Mouse (Mus musculus): ENCODE measurements around the gene Ylpm1.

Gene Ylpm1

DNA sequence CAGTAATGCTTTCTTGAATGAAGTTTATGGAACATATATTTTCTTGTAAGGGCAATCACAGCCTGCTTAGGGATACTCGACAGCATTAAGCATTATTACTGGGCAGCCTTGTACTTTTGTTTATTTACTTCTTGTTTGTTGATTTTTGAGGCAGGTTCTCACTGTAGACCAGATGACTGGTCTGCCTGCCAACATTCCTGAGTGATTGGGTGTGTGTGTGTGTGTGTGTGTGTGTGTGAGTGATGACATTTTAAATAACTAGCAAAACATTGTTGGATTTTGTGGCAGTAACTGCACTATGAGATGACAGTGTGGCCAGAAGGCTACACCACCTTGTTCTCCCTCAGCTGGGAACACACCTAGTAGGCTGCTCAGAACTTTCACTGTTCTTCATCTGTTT is 13.7 kb downstream of the Ylpm1 start:
- DNase-seq (ENCODE audit: low spot score): no peak

DNA sequence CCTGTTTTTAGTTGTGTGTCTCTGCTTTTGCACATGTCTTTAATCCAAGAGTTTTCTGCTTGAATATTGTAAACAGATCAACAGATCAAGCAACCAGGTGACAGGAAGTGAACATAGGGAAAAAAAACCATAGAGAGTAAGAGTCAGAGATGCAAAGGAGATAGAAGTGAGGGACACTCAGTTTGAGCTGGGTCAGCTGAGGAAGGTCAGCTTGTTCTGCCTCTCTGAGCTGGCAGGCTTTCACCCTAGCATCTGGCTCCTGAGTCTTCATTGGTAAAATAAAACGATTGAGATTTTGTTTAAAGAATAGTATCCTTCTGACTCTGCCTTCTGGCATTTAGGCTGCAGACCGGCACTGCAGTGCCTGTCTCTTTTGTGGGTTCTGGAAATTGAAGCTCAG is 14.4 kb downstream of the Ylpm1 start:
- no peak for DNase-seq (ENCODE audit: low spot score)

DNA sequence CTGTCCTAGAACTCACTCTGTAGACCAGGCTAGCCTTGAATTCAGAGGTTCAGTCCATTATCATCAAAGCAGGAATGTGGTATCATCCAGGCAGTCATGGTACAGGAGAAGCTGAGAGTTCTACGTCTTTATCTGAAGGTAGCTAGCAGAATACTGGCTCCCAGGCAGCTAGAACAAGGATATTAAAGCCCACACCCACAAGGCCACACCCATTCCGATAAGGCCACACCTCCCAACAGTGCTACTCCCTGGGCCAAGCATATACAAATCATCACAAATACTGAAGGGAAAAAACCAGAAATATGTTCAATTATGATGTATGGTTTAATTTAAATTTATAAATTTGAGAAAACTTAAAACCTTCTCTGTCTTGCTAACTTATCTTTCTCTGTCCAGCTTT is 16.1 kb downstream of the Ylpm1 start:
- DNase-seq (ENCODE audit: low spot score): no peak

DNA sequence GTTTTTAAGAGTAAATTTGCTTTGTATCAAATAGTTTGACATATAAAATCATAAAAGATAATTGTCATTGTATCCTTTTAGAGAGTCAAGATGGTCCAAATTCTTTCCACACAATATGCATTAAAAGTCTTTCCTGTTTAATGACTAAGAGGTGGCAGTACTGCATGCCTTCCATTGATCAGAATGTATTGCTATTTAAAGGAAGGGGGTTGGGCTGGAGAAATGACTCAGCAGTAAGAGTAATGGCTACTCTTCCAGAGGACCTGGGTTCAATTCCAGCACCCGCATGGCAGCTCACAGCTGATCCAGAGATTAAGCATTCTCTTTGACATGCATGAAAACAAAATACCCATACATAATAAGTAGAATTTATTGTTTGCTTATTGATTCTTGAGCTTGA is 25.9 kb downstream of the Ylpm1 start:
- no peak for DNase-seq (ENCODE audit: low spot score)

DNA sequence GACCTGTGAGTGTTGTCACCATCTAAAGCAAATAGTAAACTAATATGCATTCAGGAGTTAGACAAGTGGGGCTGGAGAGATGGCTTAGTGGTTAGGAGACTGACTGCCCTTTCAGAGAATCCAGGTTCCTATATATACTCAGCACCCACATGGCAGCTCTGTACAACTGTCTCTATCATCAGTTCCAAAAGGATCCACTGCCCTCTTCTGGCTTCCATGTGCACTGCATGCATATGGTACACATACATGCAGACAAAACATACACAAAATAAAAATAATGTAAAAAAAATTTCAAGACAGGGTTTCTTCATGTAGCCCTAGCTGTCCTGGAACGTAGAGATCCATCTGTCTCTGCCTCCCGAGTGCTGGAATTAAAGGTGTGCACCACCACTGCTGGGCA is 36.6 kb downstream of the Ylpm1 start:
- no peak for DNase-seq (ENCODE audit: low spot score)

DNA sequence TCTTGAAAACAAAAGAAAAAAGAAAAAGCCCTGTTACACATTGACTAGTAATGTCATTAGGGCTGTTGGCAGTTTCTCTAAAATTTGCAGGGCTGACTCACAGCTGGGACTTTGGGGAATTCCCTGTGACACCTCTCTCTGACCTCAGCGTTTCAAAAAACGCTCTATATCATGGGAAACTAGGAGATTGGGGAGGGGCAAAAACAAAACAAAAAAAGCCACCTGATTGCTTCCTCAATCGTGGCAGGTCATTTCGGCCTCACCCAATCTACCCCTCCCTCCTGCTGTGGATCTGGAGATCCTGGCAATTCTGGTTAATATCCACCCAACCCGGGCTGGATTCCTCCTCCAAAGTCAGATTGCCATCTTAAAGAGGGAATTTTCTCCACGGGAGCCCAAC is 55.1 kb downstream of the Ylpm1 start:
- DNase-seq (ENCODE audit: low spot score): no peak

DNA sequence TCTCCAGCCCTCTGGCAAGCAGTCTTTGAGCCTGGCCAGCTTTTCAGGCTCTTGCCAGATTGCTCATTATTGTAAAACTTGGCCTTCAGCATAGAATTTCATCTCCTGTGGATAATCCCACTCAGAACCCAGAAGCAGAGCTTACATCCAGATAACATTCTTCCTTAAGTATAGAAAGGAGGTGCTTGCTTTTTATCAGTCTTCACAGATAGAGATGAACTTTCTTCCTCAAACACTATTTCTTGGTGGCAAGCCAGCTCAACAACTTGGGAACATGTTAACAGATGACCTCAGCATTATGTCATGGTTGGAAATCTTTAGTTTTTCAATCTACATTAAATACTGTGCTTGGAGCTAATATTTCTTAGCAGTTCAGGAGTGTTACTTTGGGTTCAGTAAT is 74.9 kb downstream of the Ylpm1 start:
- DNase-seq (ENCODE audit: low spot score): no peak

DNA sequence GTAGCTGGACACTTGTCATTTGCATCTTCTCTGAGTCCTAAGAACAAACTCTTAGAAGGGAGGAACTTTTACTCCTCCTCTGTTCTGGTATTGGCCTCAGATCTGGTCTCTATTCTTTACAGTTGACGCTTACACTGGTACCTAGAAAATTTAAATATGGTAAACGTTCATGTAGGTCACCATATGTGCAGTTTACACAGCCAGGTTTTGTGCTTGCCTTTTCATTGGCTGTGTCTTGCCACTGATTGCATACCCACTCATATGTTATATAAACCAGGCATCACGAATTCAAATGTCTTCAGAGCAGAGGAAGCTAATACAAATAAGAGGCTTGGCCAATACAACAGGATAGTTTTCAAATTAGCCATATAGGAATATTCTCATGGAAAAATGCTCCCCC is 81.0 kb downstream of the Ylpm1 start:
- DNase-seq (ENCODE audit: low spot score): no peak

DNA sequence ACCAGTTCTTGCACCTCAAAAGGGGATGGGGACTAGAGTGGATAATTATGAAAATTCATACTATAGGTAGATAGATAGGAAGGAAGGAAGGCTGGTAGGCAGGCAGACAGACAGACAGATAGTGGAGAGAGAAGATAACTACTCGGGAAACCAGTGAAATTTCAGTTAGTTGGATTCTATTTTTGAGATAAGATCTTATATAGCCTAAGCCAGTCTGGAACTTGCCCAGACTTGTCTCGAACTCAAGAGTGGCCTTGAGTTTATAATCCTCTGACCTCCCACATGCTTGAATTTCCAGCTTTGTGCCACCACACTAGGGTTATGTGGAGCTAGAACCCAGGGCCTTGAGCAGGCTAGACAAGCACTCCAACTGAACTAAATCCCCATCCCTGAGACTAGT is 88.1 kb downstream of the Ylpm1 start:
- no peak for DNase-seq (ENCODE audit: low spot score)

DNA sequence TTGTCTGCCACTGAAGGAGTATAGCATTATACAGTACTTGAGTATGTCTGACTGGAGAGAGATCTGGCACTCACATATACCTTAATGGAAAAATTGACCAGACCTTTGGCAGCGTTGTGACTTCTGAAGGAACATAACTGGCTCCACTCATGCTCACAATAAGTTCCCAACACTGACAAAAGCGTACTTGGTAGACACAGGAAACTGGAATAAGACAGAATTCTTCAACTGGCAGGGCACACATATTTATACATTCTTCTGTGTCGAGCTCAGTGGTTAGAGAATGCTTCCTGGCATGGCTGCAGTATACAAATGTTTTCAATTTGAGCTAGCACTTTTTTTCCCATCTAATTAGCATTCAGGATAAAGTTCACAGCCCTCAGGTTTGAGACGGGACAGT is 88.8 kb downstream of the Ylpm1 start:
- no peak for DNase-seq (ENCODE audit: low spot score)

DNA sequence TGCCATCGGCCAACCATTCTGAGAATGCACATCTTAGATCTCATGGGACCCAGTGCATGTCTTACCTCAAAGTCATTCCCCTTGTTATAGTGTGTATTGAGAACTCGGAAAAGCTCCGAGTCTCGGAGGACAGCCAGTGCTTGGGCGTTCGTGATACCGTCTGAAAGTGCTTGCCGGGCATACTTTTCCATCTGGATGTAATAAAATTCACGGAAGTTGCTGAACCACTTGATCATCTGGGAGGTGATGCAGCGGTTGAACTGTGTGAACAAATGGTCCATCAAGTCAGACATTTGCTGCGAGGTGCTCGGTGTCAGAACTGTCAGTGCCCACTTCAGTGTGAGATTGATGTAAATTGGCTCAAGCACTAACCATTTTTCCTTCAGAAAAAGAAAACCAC is 91.7 kb downstream of the Ylpm1 start:
- DNase-seq (ENCODE audit: low spot score): no peak

DNA sequence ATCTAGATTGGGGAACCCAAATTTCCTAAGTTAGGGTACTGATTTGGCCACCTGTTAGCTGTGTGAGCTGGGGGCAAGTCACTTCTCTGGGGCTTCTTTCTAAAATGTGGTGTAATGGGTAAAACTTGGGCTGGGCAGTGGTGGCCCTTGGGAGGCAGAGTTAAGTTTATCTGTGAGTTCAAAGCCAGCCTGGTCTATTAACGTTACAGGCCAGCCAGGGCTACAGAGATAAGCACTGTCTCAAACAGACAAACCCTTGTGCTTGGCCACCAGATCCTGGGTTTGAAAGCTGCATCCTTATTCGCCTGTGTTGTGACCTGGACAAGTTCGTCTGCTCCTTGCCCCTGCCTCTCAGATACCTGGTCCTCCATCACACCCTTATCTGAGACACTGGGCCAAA is 95.1 kb downstream of the Ylpm1 start:
- DNase-seq (ENCODE audit: low spot score): no peak

DNA sequence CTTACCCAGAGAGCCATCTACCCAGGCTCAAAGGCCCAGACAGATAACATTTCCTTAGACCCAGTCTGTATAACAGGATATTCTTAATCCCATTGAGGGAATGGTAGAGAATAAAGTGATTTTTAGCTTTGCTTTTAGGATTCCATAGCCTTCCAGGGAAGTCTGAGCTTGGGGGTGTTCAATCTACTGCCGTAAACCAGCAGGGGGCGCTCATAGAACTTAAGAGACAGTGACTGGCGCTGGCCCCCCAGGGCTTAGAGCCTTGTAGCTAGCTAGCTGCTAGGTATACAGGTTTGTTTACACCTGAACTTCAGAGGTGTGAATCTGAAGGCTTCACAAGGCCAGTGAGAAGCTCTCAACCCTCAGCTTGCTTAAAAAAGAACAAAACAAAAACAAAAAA is 96.1 kb downstream of the Ylpm1 start:
- peak; percentile 27 for DNase-seq (ENCODE audit: low spot score)

DNA sequence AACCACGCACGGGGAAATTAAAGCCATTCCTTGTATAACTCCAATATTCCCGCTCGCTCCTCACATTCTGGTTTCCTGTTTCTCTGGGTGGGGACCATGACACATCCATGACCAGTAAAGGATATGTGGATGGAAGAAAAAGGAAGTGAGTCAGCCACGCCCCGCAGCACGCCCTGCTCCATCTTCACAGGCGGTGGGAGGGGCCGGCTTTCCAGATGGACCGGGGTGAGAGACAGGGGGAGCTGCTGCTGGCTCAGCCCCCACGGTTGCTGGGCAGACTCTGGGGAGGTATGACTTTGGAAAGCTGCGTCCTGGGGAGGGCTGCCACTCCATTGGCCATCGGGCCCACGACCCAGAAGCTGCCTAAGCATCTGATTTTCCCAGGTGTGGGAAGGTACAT is 97.9 kb downstream of the Ylpm1 start:
- no peak for DNase-seq (ENCODE audit: low spot score)

DNA sequence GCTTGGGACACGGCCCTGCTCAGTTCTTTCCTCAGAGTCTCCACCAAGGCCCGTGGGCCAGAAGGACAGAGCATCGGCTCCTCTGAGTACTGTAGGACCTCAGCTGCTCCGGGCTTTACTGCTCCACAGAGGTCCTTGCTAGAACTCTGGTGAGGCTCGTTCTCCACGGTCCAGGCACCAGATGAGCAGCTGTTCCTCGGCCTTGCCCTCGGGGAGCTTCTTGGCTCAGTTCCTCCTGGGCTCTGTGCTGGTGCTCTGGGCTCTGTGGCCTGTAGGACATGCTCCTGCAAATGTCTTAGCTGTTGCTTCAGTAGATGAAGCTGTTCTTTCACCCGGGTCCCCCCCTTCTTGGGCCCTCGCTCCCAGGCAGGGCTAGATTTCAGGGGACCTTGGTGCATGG is 98.6 kb downstream of the Ylpm1 start:
- DNase-seq (ENCODE audit: low spot score): no peak

DNA sequence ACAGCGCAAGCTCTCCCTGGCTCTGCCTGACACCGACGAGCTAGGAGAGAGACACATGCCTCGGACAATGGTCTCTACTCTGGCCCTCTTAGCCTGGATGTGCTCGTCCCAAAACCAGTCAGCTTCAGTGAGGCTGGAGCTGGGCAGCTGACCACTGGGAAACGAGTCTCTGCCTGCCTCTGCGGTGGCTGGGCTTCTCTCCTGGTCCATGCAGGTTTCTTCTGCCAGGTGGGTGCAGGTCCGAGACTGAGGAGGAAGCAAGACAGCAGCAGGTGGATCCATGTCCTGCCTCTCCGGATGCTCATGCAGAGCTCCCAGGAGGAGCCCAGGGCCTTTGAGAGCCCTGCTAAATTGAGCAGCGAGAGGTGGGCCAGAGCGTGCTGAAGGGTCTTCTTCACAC is 99.0 kb downstream of the Ylpm1 start:
- DNase-seq (ENCODE audit: low spot score): no peak

DNA sequence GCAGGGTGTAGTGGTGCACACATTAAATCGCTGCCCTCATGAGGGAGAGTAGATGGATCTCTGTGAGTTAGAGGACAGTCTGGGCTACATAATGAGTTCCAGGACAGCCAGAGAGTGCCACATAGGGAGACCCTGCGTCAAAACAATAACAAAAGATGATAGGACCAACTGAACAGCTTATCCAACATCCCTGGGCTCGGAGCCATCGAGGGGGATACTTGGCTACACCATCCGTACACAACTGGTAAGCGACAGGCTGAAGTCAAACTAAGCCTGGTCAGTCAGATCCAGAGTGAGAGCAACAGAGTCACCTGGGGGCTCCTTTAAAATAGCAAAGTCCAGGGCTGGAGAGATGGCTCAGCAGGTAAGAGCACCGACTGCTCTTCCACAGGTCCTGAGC is 99.7 kb downstream of the Ylpm1 start:
- no peak for DNase-seq (ENCODE audit: low spot score)

DNA sequence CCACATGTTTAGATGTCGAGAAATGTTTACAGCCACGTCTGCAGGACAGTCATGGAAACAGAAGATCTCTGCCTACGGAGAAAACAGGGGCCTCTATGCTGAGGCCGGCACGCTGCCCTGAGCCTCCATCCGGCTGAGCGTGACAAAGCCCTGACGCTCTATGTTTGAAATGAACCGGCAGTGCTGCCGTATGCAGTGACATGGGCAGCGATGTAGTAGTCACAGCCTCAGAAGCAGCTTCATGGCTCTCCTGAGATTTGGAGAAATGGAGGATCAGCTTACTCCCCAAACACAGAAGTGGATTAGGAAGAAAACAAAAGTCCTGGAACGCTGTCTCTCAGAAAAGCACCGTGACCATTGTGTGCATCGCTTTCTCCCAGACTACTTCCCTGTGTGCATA is 104.9 kb downstream of the Ylpm1 start:
- DNase-seq (ENCODE audit: low spot score): no peak

DNA sequence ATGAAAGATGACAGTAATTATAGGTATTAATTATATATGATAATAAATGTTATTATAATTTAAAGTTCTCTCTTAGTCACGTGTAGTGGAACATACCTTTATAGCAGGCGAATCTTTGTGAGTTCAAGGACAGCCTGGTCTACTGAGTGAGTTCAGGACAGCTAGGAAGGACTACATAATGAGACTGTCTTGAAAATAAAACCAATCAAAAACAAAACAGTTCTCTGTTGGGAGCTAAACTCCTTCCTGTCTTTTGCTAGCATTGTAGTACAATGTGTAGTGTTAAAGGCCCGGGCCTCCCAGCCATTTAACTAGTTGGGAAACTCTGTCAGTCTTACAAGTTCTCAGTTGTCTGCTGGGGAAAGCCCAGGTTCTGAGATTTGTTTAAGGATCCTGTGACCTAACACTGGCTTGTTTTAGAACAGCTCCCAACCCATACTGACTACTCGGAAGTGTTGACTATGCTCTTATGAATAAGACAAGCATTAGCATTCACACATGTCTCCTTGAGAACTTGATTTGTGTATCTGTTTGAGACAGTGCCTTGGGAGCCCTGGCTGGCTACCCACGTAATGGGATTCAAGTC is 105.5 kb downstream of the Ylpm1 start:
- DNase-seq (ENCODE audit: low spot score): no peak

DNA sequence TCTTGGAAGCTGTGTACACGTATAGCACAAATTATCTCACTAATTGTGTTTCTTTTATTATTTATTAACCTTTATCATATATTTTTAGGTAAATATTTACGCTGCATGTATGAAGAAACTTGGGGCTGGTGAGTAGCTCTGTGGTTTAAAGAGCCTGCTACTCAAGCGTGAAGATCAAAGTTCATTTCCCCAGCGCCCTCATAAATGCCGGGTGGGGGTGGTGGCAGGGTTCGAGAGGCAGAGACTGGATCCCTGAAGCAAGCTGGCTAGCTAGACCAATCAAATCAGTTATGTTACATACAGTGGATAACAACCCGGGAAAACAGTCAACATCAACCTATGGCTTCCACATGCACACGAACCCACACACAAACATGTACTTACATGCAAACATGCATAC is 107.0 kb downstream of the Ylpm1 start:
- no peak for DNase-seq (ENCODE audit: low spot score)

DNA sequence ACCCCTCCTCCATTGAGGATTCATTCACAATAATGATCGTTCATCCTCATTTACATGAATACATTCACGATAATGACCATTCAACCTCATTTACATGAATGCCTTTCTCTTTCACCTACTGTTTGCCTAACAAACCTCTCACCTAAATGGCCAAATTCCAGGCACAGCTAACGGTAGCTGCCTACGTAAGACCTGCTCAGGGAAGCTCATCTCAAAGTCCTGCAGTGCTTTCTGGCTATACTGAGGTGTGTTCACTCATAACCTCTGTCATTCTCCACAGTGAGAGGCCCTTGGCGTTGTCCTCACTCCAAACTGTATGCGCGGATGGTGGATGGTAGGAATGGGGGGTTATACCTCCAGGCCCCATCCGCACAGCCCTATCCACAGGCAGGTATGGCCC is 108.7 kb downstream of the Ylpm1 start:
- no peak for DNase-seq (ENCODE audit: low spot score)

DNA sequence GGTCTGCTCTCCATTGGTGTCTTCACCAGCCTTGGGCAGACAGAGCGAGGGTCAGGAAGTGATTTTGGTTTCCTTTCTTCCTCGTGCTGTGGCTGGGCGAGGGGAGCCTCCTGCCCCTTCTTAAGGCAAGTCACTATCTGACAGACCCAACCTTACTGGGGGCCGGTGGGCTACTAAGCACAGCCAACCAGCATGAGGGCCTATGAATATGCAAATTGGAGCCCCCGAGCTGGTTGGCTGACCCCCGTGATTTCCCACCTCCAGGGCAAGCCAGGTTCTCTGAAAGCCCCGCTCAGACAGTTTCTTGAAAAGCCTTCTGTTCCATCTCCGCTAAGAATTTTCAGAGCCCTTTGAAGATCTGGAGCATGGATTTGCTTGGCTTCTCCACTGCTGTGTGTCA is 110.2 kb downstream of the Ylpm1 start:
- no peak for DNase-seq (ENCODE audit: low spot score)

DNA sequence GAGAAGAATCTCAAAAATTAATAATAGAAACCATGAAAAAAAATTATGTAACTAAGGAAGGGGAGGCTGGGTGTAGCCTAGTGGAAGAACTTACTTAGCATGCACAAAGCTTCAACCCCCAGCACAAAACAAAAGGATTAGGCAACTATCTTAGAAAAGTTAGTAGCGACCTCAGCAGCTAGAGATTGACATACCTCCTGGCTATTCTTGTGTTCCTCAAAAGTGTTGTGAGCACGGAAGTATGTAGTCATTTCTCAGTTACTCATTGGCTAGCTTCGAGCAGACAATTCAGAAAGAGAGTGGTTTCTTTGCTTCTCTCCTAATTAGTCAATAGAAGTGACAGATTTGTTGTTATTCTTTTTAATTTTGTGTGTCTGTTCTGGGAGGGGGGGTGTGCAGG is 112.5 kb downstream of the Ylpm1 start:
- no peak for DNase-seq (ENCODE audit: low spot score)

DNA sequence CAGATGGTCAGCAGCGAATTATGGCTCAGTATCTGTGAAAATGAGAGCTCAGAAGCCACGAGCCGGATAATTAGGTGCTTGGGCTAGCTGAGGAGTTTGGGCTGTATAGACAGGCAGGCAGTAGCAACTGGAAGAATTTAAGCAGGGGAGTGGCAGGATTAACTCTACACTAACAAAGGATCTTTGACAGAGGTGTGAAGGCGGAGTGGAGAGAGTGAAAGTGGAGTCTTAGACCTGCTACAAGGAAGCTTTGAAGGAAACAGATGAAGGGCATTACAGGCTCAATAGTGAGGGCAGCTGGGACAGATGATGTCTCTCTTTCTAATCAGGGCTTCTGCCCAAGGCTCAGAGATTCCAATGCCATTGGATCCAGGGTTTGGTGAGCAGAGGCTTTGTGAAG is 113.3 kb downstream of the Ylpm1 start:
- no peak for DNase-seq (ENCODE audit: low spot score)

DNA sequence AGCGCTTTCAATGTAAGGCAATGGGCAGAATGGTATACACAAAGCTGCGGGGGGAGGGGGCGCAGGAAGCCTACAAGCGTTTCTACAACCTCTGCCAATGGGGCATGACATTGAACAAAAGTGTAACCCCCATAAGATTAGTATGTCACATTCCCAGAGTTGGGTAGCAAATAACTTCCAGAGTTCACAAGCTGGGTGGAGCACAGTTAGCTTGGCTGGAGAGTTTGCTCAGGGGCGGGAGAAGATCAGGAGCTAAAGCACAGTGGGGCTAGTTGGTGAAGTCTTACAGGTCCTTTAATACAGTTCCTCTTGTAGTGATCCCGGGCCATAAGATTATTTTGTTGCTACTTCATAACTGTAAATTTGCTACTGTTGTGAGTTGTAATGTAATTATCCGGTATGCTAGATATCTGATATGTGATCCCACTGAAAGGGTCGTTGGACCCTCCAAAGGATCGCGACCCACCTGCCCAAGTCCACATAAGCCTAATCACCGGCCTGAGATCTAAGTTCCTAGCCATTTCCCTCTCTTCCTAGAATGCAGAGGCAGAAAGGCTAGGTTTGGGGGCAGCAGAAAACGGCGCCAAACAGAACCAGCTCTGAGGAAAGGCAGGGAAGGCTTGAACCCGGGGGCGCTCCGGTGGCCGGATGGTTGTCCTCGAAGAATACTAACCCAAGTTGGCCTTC is 114.0 kb downstream of the Ylpm1 start:
- DNase-seq (ENCODE audit: low spot score): no peak

All from layer of hippocampus, adult 9-10 months (tissue).